Mouse (Mus musculus) liver, embryonic 14.5 days (tissue): ENCODE measurements at regions not wholly inside any gene's neighbourhood (a gene's known extent, or its start where the extent isn't known, plus 50 kb on each side); places are given as distances from the start of the nearest gene placed in this dataset.

Source experiments
- ATAC-seq: fragments of 200-750 bp; cut with Nextera tagmentation; 2 replicates; pipeline ENCODE4 v1.8.0; 2017; ENCODE audit warnings: moderate number of reproducible peaks, mild to moderate bottlenecking, moderate library complexity; ENCODE audit not compliant: insufficient read depth
- DNase-seq, 3 experiments: peaks; one replicate each; pipeline ENCODE4 v3.0.0-alpha.2; 2012 to 2013; ENCODE audit warnings: low read depth in 3 of 3, low spot score in 3 of 3
- H3K27ac ChIP-seq: fragments of 300-500 bp; sonication (generic); 2 replicates; pipeline ENCODE4 v1.5.1; 2014; ENCODE audit warnings: moderate library complexity, mild to moderate bottlenecking, control low read depth, inconsistent platforms
- H3K27me3 ChIP-seq: fragments of 300-500 bp; sonication (generic); 2 replicates; pipeline ENCODE4 v1.6.1; 2014; ENCODE audit warnings: mild to moderate bottlenecking, low read length, moderate library complexity; ENCODE audit not compliant: control insufficient read depth, insufficient read depth
- H3K36me3 ChIP-seq: fragments of 300-500 bp; sonication (generic); replicated peaks from 2 replicates; pipeline ENCODE4 v1.6.1; 2014; ENCODE audit warnings: low read depth; ENCODE audit not compliant: control insufficient read depth, insufficient read depth
- H3K4me1 ChIP-seq, 2 experiments: fragments of 200-500 bp in 1 of 2; fragments of 300-500 bp in 1 of 2; sonication (generic) in 1 of 2; replicated peaks; 2 replicates each; pipeline ENCODE4 v1.6.1; 2012 to 2014; ENCODE audit warnings: antibody characterized with exemption in 1 of 2, inconsistent platforms in 1 of 2, low read length in 1 of 2; ENCODE audit not compliant: control insufficient read depth in 2 of 2, insufficient read depth in 2 of 2
- H3K4me2 ChIP-seq: fragments of 300-500 bp; sonication (generic); 2 replicates; pipeline ENCODE4 v1.6.1; 2014; ENCODE audit warnings: low read depth, mild to moderate bottlenecking, control low read depth, moderate library complexity
- H3K4me3 ChIP-seq, 2 experiments: fragments of 200-500 bp in 1 of 2; fragments of 300-500 bp in 1 of 2; sonication (generic) in 1 of 2; 2 replicates each; pipeline ENCODE4 v1.5.1; 2012 to 2014; ENCODE audit warnings: low read depth in 2 of 2, low read length in 2 of 2, mild to moderate bottlenecking in 2 of 2, control low read depth in 1 of 2, inconsistent platforms in 1 of 2, moderate library complexity in 1 of 2; ENCODE audit not compliant: insufficient read depth in 1 of 2
- H3K9ac ChIP-seq: fragments of 300-500 bp; sonication (generic); replicated peaks from 2 replicates; pipeline ENCODE4 v1.6.1; 2014; ENCODE audit warnings: mild to moderate bottlenecking, control low read depth, moderate library complexity
- H3K9me3 ChIP-seq: fragments of 300-500 bp; sonication (generic); 2 replicates; pipeline ENCODE4 v1.6.1; 2016; ENCODE audit warnings: low read length, mixed read lengths; ENCODE audit not compliant: control insufficient read depth
- CTCF ChIP-seq: IDR thresholded peaks from 2 replicates; pipeline ENCODE4 v1.5.1; 2016; ENCODE audit warnings: antibody characterized with exemption, low read depth, control low read depth
- EP300 ChIP-seq: IDR thresholded peaks from 2 replicates; pipeline ENCODE4 v1.6.1; 2016; ENCODE audit warnings: antibody characterized with exemption, low read depth
- WGBS: fragments of 180-500 bp; shearing (Covaris S2); extraction: QIAGEN DNeasy Blood & Tissue Kit; methylation state at CpG from one replicate; pipeline ENCODE4 v1.1.7; 2014; ENCODE audit not compliant: insufficient replicate concordance; 5-methylcytosine and 5-hydroxymethylcytosine counted together

GRCm38 (mm10) chr8:96349503-96349902, 461.2 kb upstream of the Got2 start:
- Histone ChIP-seq H3K27me3 (no peaks in the 10 kb centered on the region), H3K36me3 (no peaks in the 10 kb centered on the region), H3K4me1 (no peaks in the 10 kb centered on the region), H3K9me3 (no peaks in the 10 kb centered on the region), H3K27ac (no peak overlapping the region), H3K4me3 (no peak overlapping the region), H3K9ac (no peak overlapping the region), H3K4me2 (no peak overlapping the region)
- TF ChIP-seq CTCF, result no peak
- no peak for TF ChIP-seq EP300
- no peak for ATAC-seq
- WGBS, result 42% methylated on average over 6 of the region's 6 CpGs
- no peak for DNase-seq

- H3K4me1 ChIP-seq, result no peaks in the 10 kb centered on the region
- H3K27me3 ChIP-seq, result no peaks in the 10 kb centered on the region
- no peak overlapping the region for H3K27ac ChIP-seq
- no peaks in the 10 kb centered on the region for H3K36me3 ChIP-seq
- no peak overlapping the region for H3K9ac ChIP-seq
- no peak for ATAC-seq
- TF ChIP-seq CTCF (no peak), EP300 (no peak)
- no peak for DNase-seq
- H3K9me3 ChIP-seq, result no peaks in the 10 kb centered on the region
- H3K4me3 ChIP-seq, result no peak overlapping the region
- 43% methylated on average over 3 of the region's 3 CpGs for WGBS
- no peak overlapping the region for H3K4me2 ChIP-seq
These were observed 452.4 kb upstream of the Got2 start for GRCm38 (mm10) chr8:96340702-96341101.

- Histone ChIP-seq H3K4me2 (no peak overlapping the region), H3K27me3 (no peaks in the 10 kb centered on the region), H3K4me3 (no peak overlapping the region), H3K4me1 (no peaks in the 10 kb centered on the region), H3K27ac (no peak overlapping the region), H3K9ac (no peak overlapping the region), H3K36me3 (no peaks in the 10 kb centered on the region), H3K9me3 (no peaks in the 10 kb centered on the region)
- no peak for DNase-seq
- 56% methylated on average over 5 of the region's 5 CpGs for WGBS
- no peak for ATAC-seq
- TF ChIP-seq EP300 (no peak), CTCF (0 out of 2 replicates have a peak, but pooled peaks have one; percentile 11)
These were observed 430.0 kb upstream of the Got2 start for GRCm38 (mm10) chr8:96318367-96318766.

GRCm38 (mm10) chr8:96308989-96309718, 420.8 kb upstream of the Got2 start:
- 68% methylated on average over 12 of the region's 12 CpGs for WGBS
- H3K4me1 ChIP-seq, result no peaks in the 10 kb centered on the region
- DNase-seq (no peak), ATAC-seq (no peak)
- TF ChIP-seq CTCF, result no peak
- no peak overlapping the region for H3K9ac ChIP-seq
- no peaks in the 10 kb centered on the region for H3K27me3 ChIP-seq
- no peaks in the 10 kb centered on the region for H3K9me3 ChIP-seq
- H3K4me2 ChIP-seq, result no peak overlapping the region
- no peaks in the 10 kb centered on the region for H3K36me3 ChIP-seq
- no peak overlapping the region for H3K4me3 ChIP-seq
- H3K27ac ChIP-seq, result no peak overlapping the region

- Histone ChIP-seq H3K27me3 (no peaks in the 10 kb centered on the region), H3K36me3 (no peaks in the 10 kb centered on the region), H3K9me3 (no peaks in the 10 kb centered on the region), H3K4me3 (no peak overlapping the region), H3K4me2 (no peak overlapping the region), H3K27ac (no peak overlapping the region), H3K9ac (no peak overlapping the region), H3K4me1 (no peaks in the 10 kb centered on the region)
- TF ChIP-seq CTCF (no peak), EP300 (no peak)
- ATAC-seq, result no peak
- no peak for DNase-seq
- 60% methylated on average over 4 of the region's 4 CpGs for WGBS
These were observed 408.3 kb upstream of the Got2 start for GRCm38 (mm10) chr8:96296643-96297042.
